Mouse (Mus musculus): ENCODE measurements around the gene Sox12. TPM values are rescaled to one million over a fixed set of nuclear protein-coding genes. Genes with fewer than 3 reads are reported as not detected.

Sox12 gene
- polyA plus RNA-seq, 2 experiments: 1.4 to 4.4 TPM

DNA sequence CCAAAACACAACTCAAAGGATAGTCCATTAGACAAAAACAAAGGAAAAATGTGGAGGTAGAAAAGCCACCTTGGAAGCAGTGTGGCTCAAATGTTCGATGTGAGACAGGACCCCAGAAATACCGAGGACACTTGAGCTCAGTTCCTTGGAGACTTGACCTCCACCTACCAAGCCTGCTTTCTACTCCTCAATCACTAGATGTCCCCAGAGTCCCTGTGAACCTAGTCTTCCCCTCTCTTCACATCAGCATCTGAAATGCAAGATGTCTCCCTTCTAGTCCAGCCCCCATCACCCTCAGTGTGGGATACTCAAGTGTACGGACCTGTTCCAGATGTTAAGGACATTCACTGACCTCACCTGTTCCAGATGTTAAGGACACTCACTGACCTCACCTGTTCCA, 5.1 kb downstream of the Sox12 start:
- Histone ChIP-seq H3K27ac (no peak overlapping the region), H3K4me3 (ENCODE audit: insufficient read depth in 1 of 2, low read depth in 2 of 2, low read length in 2 of 2) (no peak overlapping the region), H3K4me1 (replicated peaks; ENCODE audit: control insufficient read depth in 2 of 2, insufficient read depth in 2 of 2, low read length in 1 of 2) (peaks cover 11 to 22% of the 10 kb centered on the region in 2 experiments), H3K36me3 (replicated peaks; ENCODE audit: control insufficient read depth, insufficient read depth, low read depth) (no peaks in the 10 kb centered on the region), H3K27me3 (ENCODE audit: control insufficient read depth, insufficient read depth, low read length) (no peaks in the 10 kb centered on the region), H3K4me2 (ENCODE audit: low read depth) (no peak overlapping the region), H3K9me3 (ENCODE audit: control insufficient read depth, low read length) (no peaks in the 10 kb centered on the region), H3K9ac (replicated peaks) (no peak overlapping the region)
- ATAC-seq (ENCODE audit: insufficient read depth) (no peak), DNase-seq (ENCODE audit: low read depth in 3 of 3, low spot score in 3 of 3) (no peak)
- TF ChIP-seq CTCF (IDR thresholded peaks at IDR 0.05; ENCODE audit: low read depth): peak; percentile 85
- no peak for TF ChIP-seq EP300 (IDR thresholded peaks at IDR 0.05; ENCODE audit: low read depth)
- WGBS (ENCODE audit: insufficient replicate concordance): 9% methylated on average over 3 of the region's 3 CpGs

GRCm38 (mm10) chr2:152384191-152384590, 13.7 kb downstream of the Sox12 start:
- Histone ChIP-seq H3K4me1 (replicated peaks; ENCODE audit: control insufficient read depth in 2 of 2, insufficient read depth in 2 of 2, low read length in 1 of 2) (no peaks in the 10 kb centered on the region), H3K9ac (replicated peaks) (no peak overlapping the region), H3K27ac (no peak overlapping the region), H3K4me2 (ENCODE audit: low read depth) (no peak overlapping the region), H3K4me3 (ENCODE audit: insufficient read depth in 1 of 2, low read depth in 2 of 2, low read length in 2 of 2) (no peak overlapping the region), H3K27me3 (ENCODE audit: control insufficient read depth, insufficient read depth, low read length) (no peaks in the 10 kb centered on the region), H3K9me3 (ENCODE audit: control insufficient read depth, low read length) (no peaks in the 10 kb centered on the region), H3K36me3 (replicated peaks; ENCODE audit: control insufficient read depth, insufficient read depth, low read depth) (no peaks in the 10 kb centered on the region)
- ATAC-seq (ENCODE audit: insufficient read depth) (no peak), DNase-seq (ENCODE audit: low read depth in 3 of 3, low spot score in 3 of 3) (no peak)
- WGBS (ENCODE audit: insufficient replicate concordance): 49% methylated on average over 4 of the region's 4 CpGs
- TF ChIP-seq CTCF (IDR thresholded peaks at IDR 0.05; ENCODE audit: low read depth): no peak
- TF ChIP-seq EP300 (IDR thresholded peaks at IDR 0.05; ENCODE audit: low read depth): no peak

DNA sequence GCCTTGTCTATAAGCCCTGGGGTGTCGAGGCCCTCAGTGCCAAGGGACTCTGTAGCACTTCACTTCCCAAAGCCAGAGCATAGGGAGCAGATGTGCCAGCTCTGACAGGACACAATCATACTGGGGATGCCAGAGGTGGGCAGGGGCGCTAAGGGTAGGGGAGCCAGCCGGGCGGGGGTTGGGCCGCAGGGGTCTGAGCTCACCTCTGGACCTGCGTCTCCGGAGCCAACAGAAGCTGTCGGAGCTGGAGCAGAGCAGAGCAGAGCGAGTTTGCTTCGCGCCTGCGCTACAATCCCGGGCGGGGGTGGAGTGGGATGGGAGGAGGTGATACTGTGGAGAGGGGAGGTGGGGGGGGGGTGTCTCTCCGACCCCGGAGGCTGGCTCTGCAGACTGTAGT, 21.5 kb downstream of the Sox12 start, which contains the start of gene Nrsn2:
Gene Nrsn2 (minus strand): TSS at position 294 of the 397 bp plus-strand sequence.
- no peak within 1 kb of the TSS for H3K9ac ChIP-seq (replicated peaks)
- H3K9me3 ChIP-seq (ENCODE audit: control insufficient read depth, low read length): no peaks in the 10 kb centered on the region
- H3K4me1 ChIP-seq (replicated peaks; ENCODE audit: control insufficient read depth in 2 of 2, insufficient read depth in 2 of 2, low read length in 1 of 2): peaks cover 0 to 5% of the 10 kb centered on the region in 2 experiments; a peak in 3 of 4 replicates
- no peak within 1 kb of the TSS for H3K4me3 ChIP-seq (ENCODE audit: insufficient read depth in 1 of 2, low read depth in 2 of 2, low read length in 2 of 2)
- 9% methylated on average over 16 of the region's 16 CpGs for WGBS (ENCODE audit: insufficient replicate concordance)
- TF ChIP-seq EP300 (IDR thresholded peaks at IDR 0.05; ENCODE audit: low read depth) (no peak), CTCF (IDR thresholded peaks at IDR 0.05; ENCODE audit: low read depth) (no peak)
- H3K27ac ChIP-seq: no peak within 1 kb of the TSS
- DNase-seq (ENCODE audit: low read depth in 3 of 3, low spot score in 3 of 3) (no peak), ATAC-seq (ENCODE audit: insufficient read depth) (no peak)
- no peak within 1 kb of the TSS for H3K4me2 ChIP-seq (ENCODE audit: low read depth)
- peaks cover 28% of the 10 kb centered on the region for H3K27me3 ChIP-seq (ENCODE audit: control insufficient read depth, insufficient read depth, low read length)
- no peaks in the 10 kb centered on the region for H3K36me3 ChIP-seq (replicated peaks; ENCODE audit: control insufficient read depth, insufficient read depth, low read depth)

DNA sequence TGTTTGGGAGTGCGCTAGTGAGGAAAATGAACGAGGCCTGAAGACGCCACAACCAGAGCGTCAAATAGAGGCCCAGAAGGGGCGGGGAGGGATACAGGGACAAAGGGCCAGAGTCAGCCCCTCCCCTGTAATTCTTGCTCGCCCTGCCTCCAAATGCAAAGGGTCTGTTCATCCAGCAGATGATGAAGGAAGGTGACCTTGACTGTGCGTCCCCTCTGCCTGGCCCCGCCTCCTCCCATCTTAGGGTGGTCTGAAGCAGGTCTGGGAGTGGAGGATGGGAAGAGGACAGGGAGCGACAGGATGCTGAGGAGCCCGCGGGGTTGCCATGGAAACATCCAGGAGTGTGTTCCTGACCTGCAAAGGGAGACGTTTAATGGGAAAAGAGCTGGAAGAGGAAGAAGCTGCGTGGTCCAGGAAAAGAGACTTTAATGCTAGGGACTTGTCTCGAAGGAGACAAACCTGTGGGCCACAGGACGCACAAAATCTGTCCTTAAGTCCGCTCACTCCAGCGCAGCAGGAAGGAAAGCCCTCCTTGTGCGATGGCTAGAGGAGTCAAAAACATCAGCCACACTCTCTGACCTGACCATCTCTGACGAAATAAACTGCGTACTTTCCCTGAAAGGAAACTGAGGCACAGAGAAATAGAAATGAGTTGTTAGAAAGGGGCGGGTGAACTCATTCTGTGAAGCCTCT, 22.1 kb downstream of the Sox12 start:
- Histone ChIP-seq H3K9me3 (ENCODE audit: control insufficient read depth, low read length) (no peaks in the 10 kb centered on the region), H3K27me3 (ENCODE audit: control insufficient read depth, insufficient read depth, low read length) (peaks cover 28% of the 10 kb centered on the region), H3K27ac (no peak overlapping the region), H3K9ac (replicated peaks) (no peak overlapping the region), H3K4me3 (ENCODE audit: insufficient read depth in 1 of 2, low read depth in 2 of 2, low read length in 2 of 2) (no peak overlapping the region), H3K36me3 (replicated peaks; ENCODE audit: control insufficient read depth, insufficient read depth, low read depth) (no peaks in the 10 kb centered on the region), H3K4me2 (ENCODE audit: low read depth) (no peak overlapping the region), H3K4me1 (replicated peaks; ENCODE audit: control insufficient read depth in 2 of 2, insufficient read depth in 2 of 2, low read length in 1 of 2) (peaks cover 0 to 5% of the 10 kb centered on the region in 2 experiments; a peak in 3 of 4 replicates)
- ATAC-seq (ENCODE audit: insufficient read depth) (no peak), DNase-seq (ENCODE audit: low read depth in 3 of 3, low spot score in 3 of 3) (no peak)
- TF ChIP-seq EP300 (IDR thresholded peaks at IDR 0.05; ENCODE audit: low read depth) (no peak), CTCF (IDR thresholded peaks at IDR 0.05; ENCODE audit: low read depth) (no peak)
- 9% methylated on average over 21 of the region's 21 CpGs for WGBS (ENCODE audit: insufficient replicate concordance)

- no peaks in the 10 kb centered on the region for H3K36me3 ChIP-seq (replicated peaks; ENCODE audit: control insufficient read depth, insufficient read depth, low read depth)
- H3K4me3 ChIP-seq (ENCODE audit: insufficient read depth in 1 of 2, low read depth in 2 of 2, low read length in 2 of 2): no peak overlapping the region
- H3K9ac ChIP-seq (replicated peaks): no peak overlapping the region
- peaks cover 0 to 5% of the 10 kb centered on the region in 2 experiments; a peak in 3 of 4 replicates for H3K4me1 ChIP-seq (replicated peaks; ENCODE audit: control insufficient read depth in 2 of 2, insufficient read depth in 2 of 2, low read length in 1 of 2)
- DNase-seq (ENCODE audit: low read depth in 3 of 3, low spot score in 3 of 3) (no peak), ATAC-seq (ENCODE audit: insufficient read depth) (no peak)
- 52% methylated on average over 9 of the region's 9 CpGs for WGBS (ENCODE audit: insufficient replicate concordance)
- peaks cover 28% of the 10 kb centered on the region for H3K27me3 ChIP-seq (ENCODE audit: control insufficient read depth, insufficient read depth, low read length)
- TF ChIP-seq CTCF (IDR thresholded peaks at IDR 0.05; ENCODE audit: low read depth) (no peak), EP300 (IDR thresholded peaks at IDR 0.05; ENCODE audit: low read depth) (no peak)
- H3K4me2 ChIP-seq (ENCODE audit: low read depth): no peak overlapping the region
- H3K9me3 ChIP-seq (ENCODE audit: control insufficient read depth, low read length): no peaks in the 10 kb centered on the region
- H3K27ac ChIP-seq: no peak overlapping the region
These were observed 24.3 kb downstream of the Sox12 start for GRCm38 (mm10) chr2:152373547-152373946.

All from liver, embryonic 14.5 days (tissue).